Mouse (Mus musculus) layer of hippocampus, postnatal 25 days (tissue): ENCODE data around the gene Nme9. TPM values are rescaled to one million over a fixed set of nuclear protein-coding genes. Genes with fewer than 3 reads are reported as not detected.

ENCODE experiments used
- DNase-seq, 2 experiments: peaks; one replicate each; pipeline ENCODE4 v3.0.0; 2022; ENCODE audit warnings: mixed read lengths in 2 of 2, low spot score in 1 of 2; ENCODE audit errors: extremely low spot score in 1 of 2
- total RNA-seq, 2 experiments: library from RNA; stranded (reverse); gene quantifications; 2 replicates each; pipeline ENCODE4 v1.2.3; 2021

Nme9 gene
- total RNA-seq, 2 experiments from 2014 or later: 0.30 to 0.56 TPM

- DNase-seq: no peak
These were observed 20.1 kb downstream of the Nme9 start for GRCm38 (mm10) chr9:99471334-99471733.

DNA sequence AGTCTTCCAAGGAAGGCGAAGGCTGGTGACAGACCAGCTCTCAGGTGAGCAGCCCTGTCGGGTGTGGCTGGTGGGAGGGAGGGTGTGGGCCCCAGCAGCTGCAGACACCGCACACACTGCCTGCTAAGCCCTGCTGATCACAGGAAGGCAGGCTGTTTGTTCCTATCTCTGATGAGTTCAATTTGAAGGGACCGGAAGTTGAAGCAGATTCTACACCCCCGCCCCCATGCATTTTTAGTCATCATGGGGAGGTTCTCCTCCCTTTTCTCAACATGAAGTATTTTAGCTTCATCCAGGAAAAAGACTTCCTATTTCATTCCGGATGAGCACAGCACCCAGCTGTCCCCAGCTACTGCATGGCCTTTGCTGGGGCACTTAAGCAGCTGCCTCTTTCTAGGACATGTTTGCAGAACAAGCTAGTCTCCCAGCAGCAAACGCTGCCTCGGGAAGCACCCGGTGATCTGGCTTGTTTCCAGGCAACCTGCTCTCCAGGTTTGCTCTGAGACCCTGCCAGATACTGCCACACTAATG is 28.0 kb downstream of the Nme9 start:
- no peak for DNase-seq

DNA sequence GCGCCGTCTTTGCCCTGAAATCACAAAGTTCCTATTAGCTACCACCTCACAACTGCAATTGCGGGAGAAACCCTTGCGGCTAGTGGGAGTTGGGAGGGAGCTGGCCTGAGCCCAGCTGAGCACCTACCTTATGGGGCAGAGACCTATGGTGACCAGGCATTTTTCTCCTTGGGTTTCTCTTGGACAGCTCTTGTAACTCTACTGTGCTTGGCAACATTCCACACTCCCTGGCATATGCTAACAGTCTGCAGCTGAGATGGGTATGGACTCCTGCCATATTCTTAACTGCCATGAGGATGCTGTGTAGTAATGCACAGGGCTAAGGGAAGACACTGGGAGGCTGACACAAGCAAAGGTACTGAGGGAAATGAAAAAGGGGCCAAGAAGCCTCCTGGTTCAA is 29.5 kb downstream of the Nme9 start:
- DNase-seq: no peak

DNA sequence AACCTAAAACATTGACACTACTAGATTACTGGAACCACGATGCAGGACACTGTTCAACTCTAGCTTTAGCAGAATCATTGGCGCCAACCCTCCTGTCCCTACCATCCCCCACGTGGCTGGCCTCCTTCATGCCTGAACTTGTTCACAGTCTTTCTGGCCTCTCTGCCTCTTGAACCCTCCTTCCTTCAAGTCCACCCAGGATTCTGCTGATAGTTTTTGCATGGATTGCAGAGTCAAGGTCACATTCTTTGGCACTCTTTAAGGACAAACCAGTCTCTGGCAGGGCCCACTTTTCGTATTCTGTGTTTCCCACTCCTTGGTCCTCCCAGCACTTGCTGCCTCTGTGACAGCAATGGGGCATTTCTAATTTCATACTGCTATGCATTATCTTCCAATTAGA is 31.9 kb downstream of the Nme9 start:
- no peak for DNase-seq

DNA sequence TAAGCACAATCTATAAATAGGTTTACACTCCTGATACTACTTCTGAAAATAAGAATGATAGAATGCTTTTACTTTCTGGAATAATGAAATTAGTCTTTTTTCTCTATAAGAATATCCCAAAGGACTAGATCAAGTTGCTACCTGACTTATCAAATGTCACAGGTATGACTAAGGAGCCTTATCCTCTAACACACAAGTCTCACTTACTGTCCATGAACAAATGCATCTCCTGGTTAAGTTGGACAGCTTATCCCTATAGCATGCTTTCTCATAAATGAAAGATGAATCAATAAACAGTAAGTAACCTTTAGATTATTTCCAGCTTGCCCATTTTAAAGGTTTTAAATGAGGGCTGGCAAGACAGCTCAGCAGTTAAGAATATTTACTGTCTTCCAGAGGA is 33.4 kb downstream of the Nme9 start:
- no peak for DNase-seq

- no peak for DNase-seq
These were observed 33.9 kb downstream of the Nme9 start for GRCm38 (mm10) chr9:99485144-99485543.

- DNase-seq: no peak
These were observed 35.9 kb downstream of the Nme9 start for GRCm38 (mm10) chr9:99487126-99487695.

GRCm38 (mm10) chr9:99487841-99488240 is 36.6 kb downstream of the Nme9 start:
- DNase-seq: no peak

GRCm38 (mm10) chr9:99491050-99491449 is 39.8 kb downstream of the Nme9 start:
- no peak for DNase-seq

- no peak for DNase-seq
These were observed 41.4 kb downstream of the Nme9 start for GRCm38 (mm10) chr9:99492634-99493200.

GRCm38 (mm10) chr9:99499336-99499735 is 48.1 kb downstream of the Nme9 start:
- DNase-seq: no peak

DNA sequence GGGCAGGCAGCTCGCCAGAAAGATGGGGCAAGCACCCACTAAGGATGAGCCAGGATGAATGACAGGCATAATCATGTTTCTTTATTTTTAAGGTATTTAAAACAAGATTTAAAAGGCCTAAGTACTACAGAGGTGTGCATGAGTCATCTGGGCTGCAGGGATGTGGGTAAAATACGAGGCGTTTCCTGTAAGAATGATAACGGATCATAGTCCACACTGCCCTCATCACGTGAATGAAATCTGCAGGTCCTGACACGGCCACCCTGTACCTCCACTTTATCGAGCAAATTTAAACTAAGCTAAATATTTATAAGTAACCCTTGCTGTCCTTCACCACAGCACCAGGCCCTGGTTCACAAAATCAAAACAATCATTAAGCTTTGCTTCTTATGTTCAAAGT is 54.6 kb downstream of the Nme9 start:
- no peak for DNase-seq

Other genes with a start within 250 kb of the Nme9 start
- not detected for gene Faiml, start 214.2 kb upstream of the Nme9 start, total RNA-seq
- gene Cep70, start 208.1 kb upstream of the Nme9 start, total RNA-seq: 10 to 100 TPM; 15.8 to 29.3 TPM
- 1 to 10 TPM; 1.8 to 2.2 TPM for gene Esyt3, start 92.9 kb upstream of the Nme9 start, total RNA-seq
- 100 to 1,000 TPM; 134 to 138 TPM for gene Mras, start 14.1 kb upstream of the Nme9 start, total RNA-seq
- gene Armc8, start 117.4 kb downstream of the Nme9 start, total RNA-seq: 10 to 100 TPM; 50.8 to 57.2 TPM
- gene Dbr1, start 124.3 kb downstream of the Nme9 start, total RNA-seq: 10 to 100 TPM; 13.5 to 14.3 TPM
- gene A4gnt, start 161.0 kb downstream of the Nme9 start, total RNA-seq: not detected
- gene Dzip1l, start 178.0 kb downstream of the Nme9 start, total RNA-seq: 10 to 100 TPM; 22.6 to 25.3 TPM